Mouse (Mus musculus): ENCODE data around the gene Cacna1c. TPM values are rescaled to one million over a fixed set of nuclear protein-coding genes. Genes with fewer than 3 reads are reported as not detected.

Gene Cacna1c
- polyA plus RNA-seq, 1 experiment from 2014 or later, result 13.7 TPM

GRCm38 (mm10) chr6:118646265-118647061, 549.8 kb downstream of the Cacna1c start:
- H3K9ac ChIP-seq (replicated peaks; ENCODE audit: low read depth, low read length), result no peak overlapping the region
- ATAC-seq (ENCODE audit: low read depth), result peak; percentile 70
- no peaks in the 10 kb centered on the region for H3K27me3 ChIP-seq (ENCODE audit: control insufficient read depth, insufficient read depth, low read length)
- no peak overlapping the region for H3K27ac ChIP-seq (ENCODE audit: low read depth, low read length)
- H3K4me3 ChIP-seq (ENCODE audit: low read depth, low read length), result no peak overlapping the region
- no peaks in the 10 kb centered on the region for H3K4me1 ChIP-seq (ENCODE audit: control insufficient read depth, insufficient read depth, low read length)
- H3K4me2 ChIP-seq (ENCODE audit: low read depth, low read length), result no peak overlapping the region
- H3K36me3 ChIP-seq (ENCODE audit: control insufficient read depth, insufficient read depth, low read length), result 0 out of 2 replicates have a peak, but pooled peaks cover 6% of the 10 kb centered on the region
- 50% methylated on average over 14 of the region's 14 CpGs for WGBS
- no peaks in the 10 kb centered on the region for H3K9me3 ChIP-seq (ENCODE audit: control insufficient read depth, low read length)

- no peak overlapping the region for H3K4me3 ChIP-seq (ENCODE audit: low read depth, low read length)
- 85% methylated on average over 12 of the region's 12 CpGs for WGBS
- no peak overlapping the region for H3K4me2 ChIP-seq (ENCODE audit: low read depth, low read length)
- H3K36me3 ChIP-seq (ENCODE audit: control insufficient read depth, insufficient read depth, low read length), result no peaks in the 10 kb centered on the region
- no peaks in the 10 kb centered on the region for H3K27me3 ChIP-seq (ENCODE audit: control insufficient read depth, insufficient read depth, low read length)
- H3K27ac ChIP-seq (ENCODE audit: low read depth, low read length), result no peak overlapping the region
- ATAC-seq (ENCODE audit: low read depth), result no peak
- no peaks in the 10 kb centered on the region for H3K9me3 ChIP-seq (ENCODE audit: control insufficient read depth, low read length)
- H3K4me1 ChIP-seq (ENCODE audit: control insufficient read depth, insufficient read depth, low read length), result no peaks in the 10 kb centered on the region
- no peak overlapping the region for H3K9ac ChIP-seq (replicated peaks; ENCODE audit: low read depth, low read length)
These were observed 551.4 kb downstream of the Cacna1c start for GRCm38 (mm10) chr6:118644866-118645265.

GRCm38 (mm10) chr6:118643541-118643940, 552.7 kb downstream of the Cacna1c start:
- Histone ChIP-seq H3K27ac (ENCODE audit: low read depth, low read length) (no peak overlapping the region), H3K9me3 (ENCODE audit: control insufficient read depth, low read length) (no peaks in the 10 kb centered on the region), H3K4me3 (ENCODE audit: low read depth, low read length) (no peak overlapping the region), H3K4me2 (ENCODE audit: low read depth, low read length) (no peak overlapping the region), H3K27me3 (ENCODE audit: control insufficient read depth, insufficient read depth, low read length) (no peaks in the 10 kb centered on the region), H3K9ac (replicated peaks; ENCODE audit: low read depth, low read length) (no peak overlapping the region), H3K36me3 (ENCODE audit: control insufficient read depth, insufficient read depth, low read length) (no peaks in the 10 kb centered on the region), H3K4me1 (ENCODE audit: control insufficient read depth, insufficient read depth, low read length) (no peaks in the 10 kb centered on the region)
- ATAC-seq (ENCODE audit: low read depth), result no peak
- WGBS, result 91% methylated on average over 2 of the region's 2 CpGs

GRCm38 (mm10) chr6:118641671-118642325, 554.4 kb downstream of the Cacna1c start:
- WGBS, result 84% methylated on average over 6 of the region's 6 CpGs
- 0 out of 2 replicates have a peak, but pooled peaks cover 6% of the 10 kb centered on the region for H3K36me3 ChIP-seq (ENCODE audit: control insufficient read depth, insufficient read depth, low read length)
- no peak overlapping the region for H3K4me2 ChIP-seq (ENCODE audit: low read depth, low read length)
- H3K9me3 ChIP-seq (ENCODE audit: control insufficient read depth, low read length), result no peaks in the 10 kb centered on the region
- H3K9ac ChIP-seq (replicated peaks; ENCODE audit: low read depth, low read length), result no peak overlapping the region
- H3K27ac ChIP-seq (ENCODE audit: low read depth, low read length), result no peak overlapping the region
- no peak for ATAC-seq (ENCODE audit: low read depth)
- H3K4me3 ChIP-seq (ENCODE audit: low read depth, low read length), result no peak overlapping the region
- no peaks in the 10 kb centered on the region for H3K27me3 ChIP-seq (ENCODE audit: control insufficient read depth, insufficient read depth, low read length)
- H3K4me1 ChIP-seq (ENCODE audit: control insufficient read depth, insufficient read depth, low read length), result no peaks in the 10 kb centered on the region

- ATAC-seq (ENCODE audit: low read depth), result no peak
- Histone ChIP-seq H3K4me3 (ENCODE audit: low read depth, low read length) (no peak overlapping the region), H3K9me3 (ENCODE audit: control insufficient read depth, low read length) (no peaks in the 10 kb centered on the region), H3K36me3 (ENCODE audit: control insufficient read depth, insufficient read depth, low read length) (0 out of 2 replicates have a peak, but pooled peaks cover 6% of the 10 kb centered on the region), H3K9ac (replicated peaks; ENCODE audit: low read depth, low read length) (no peak overlapping the region), H3K27ac (ENCODE audit: low read depth, low read length) (no peak overlapping the region), H3K4me1 (ENCODE audit: control insufficient read depth, insufficient read depth, low read length) (no peaks in the 10 kb centered on the region), H3K27me3 (ENCODE audit: control insufficient read depth, insufficient read depth, low read length) (no peaks in the 10 kb centered on the region), H3K4me2 (ENCODE audit: low read depth, low read length) (no peak overlapping the region)
- WGBS, result 38% methylated on average over 2 of the region's 2 CpGs
These were observed 556.4 kb downstream of the Cacna1c start for GRCm38 (mm10) chr6:118639816-118640215.

GRCm38 (mm10) chr6:118638911-118639310, 557.3 kb downstream of the Cacna1c start:
- Histone ChIP-seq H3K27me3 (ENCODE audit: control insufficient read depth, insufficient read depth, low read length) (no peaks in the 10 kb centered on the region), H3K4me1 (ENCODE audit: control insufficient read depth, insufficient read depth, low read length) (no peaks in the 10 kb centered on the region), H3K9me3 (ENCODE audit: control insufficient read depth, low read length) (no peaks in the 10 kb centered on the region), H3K9ac (replicated peaks; ENCODE audit: low read depth, low read length) (no peak overlapping the region), H3K4me2 (ENCODE audit: low read depth, low read length) (no peak overlapping the region), H3K4me3 (ENCODE audit: low read depth, low read length) (no peak overlapping the region), H3K36me3 (ENCODE audit: control insufficient read depth, insufficient read depth, low read length) (0 out of 2 replicates have a peak, but pooled peaks cover 6% of the 10 kb centered on the region), H3K27ac (ENCODE audit: low read depth, low read length) (no peak overlapping the region)
- ATAC-seq (ENCODE audit: low read depth), result no peak
- WGBS, result 78% methylated on average over 2 of the region's 2 CpGs

GRCm38 (mm10) chr6:118632491-118632890, 563.7 kb downstream of the Cacna1c start:
- Histone ChIP-seq H3K4me1 (ENCODE audit: control insufficient read depth, insufficient read depth, low read length) (no peaks in the 10 kb centered on the region), H3K9ac (replicated peaks; ENCODE audit: low read depth, low read length) (no peak overlapping the region), H3K9me3 (ENCODE audit: control insufficient read depth, low read length) (no peaks in the 10 kb centered on the region), H3K4me2 (ENCODE audit: low read depth, low read length) (no peak overlapping the region), H3K27ac (ENCODE audit: low read depth, low read length) (no peak overlapping the region), H3K36me3 (ENCODE audit: control insufficient read depth, insufficient read depth, low read length) (no peaks in the 10 kb centered on the region), H3K27me3 (ENCODE audit: control insufficient read depth, insufficient read depth, low read length) (no peaks in the 10 kb centered on the region), H3K4me3 (ENCODE audit: low read depth, low read length) (no peak overlapping the region)
- 82% methylated on average over 2 of the region's 2 CpGs for WGBS
- no peak for ATAC-seq (ENCODE audit: low read depth)

GRCm38 (mm10) chr6:118630006-118630405, 566.2 kb downstream of the Cacna1c start:
- H3K4me1 ChIP-seq (ENCODE audit: control insufficient read depth, insufficient read depth, low read length), result no peaks in the 10 kb centered on the region
- 89% methylated on average over 4 of the region's 4 CpGs for WGBS
- no peak for ATAC-seq (ENCODE audit: low read depth)

GRCm38 (mm10) chr6:118626246-118626645, 570.0 kb downstream of the Cacna1c start:
- Histone ChIP-seq H3K4me2 (ENCODE audit: low read depth, low read length) (no peak overlapping the region), H3K27ac (ENCODE audit: low read depth, low read length) (no peak overlapping the region), H3K9me3 (ENCODE audit: control insufficient read depth, low read length) (no peaks in the 10 kb centered on the region), H3K4me1 (ENCODE audit: control insufficient read depth, insufficient read depth, low read length) (no peaks in the 10 kb centered on the region), H3K9ac (replicated peaks; ENCODE audit: low read depth, low read length) (no peak overlapping the region), H3K27me3 (ENCODE audit: control insufficient read depth, insufficient read depth, low read length) (no peaks in the 10 kb centered on the region), H3K36me3 (ENCODE audit: control insufficient read depth, insufficient read depth, low read length) (no peaks in the 10 kb centered on the region), H3K4me3 (ENCODE audit: low read depth, low read length) (no peak overlapping the region)
- 54% methylated on average over 4 of the region's 4 CpGs for WGBS
- ATAC-seq (ENCODE audit: low read depth), result peak; percentile 21; the same call in 1 of the 2 replicates

More at GRCm38 (mm10) chr6:118630006-118630405, 566.2 kb downstream of the Cacna1c start:
- Histone ChIP-seq H3K4me3 (ENCODE audit: low read depth, low read length) (no peak overlapping the region), H3K9ac (replicated peaks; ENCODE audit: low read depth, low read length) (no peak overlapping the region), H3K9me3 (ENCODE audit: control insufficient read depth, low read length) (no peaks in the 10 kb centered on the region), H3K4me2 (ENCODE audit: low read depth, low read length) (no peak overlapping the region), H3K27ac (ENCODE audit: low read depth, low read length) (no peak overlapping the region), H3K36me3 (ENCODE audit: control insufficient read depth, insufficient read depth, low read length) (no peaks in the 10 kb centered on the region), H3K27me3 (ENCODE audit: control insufficient read depth, insufficient read depth, low read length) (no peaks in the 10 kb centered on the region)
